Mouse (Mus musculus): ENCODE data around the gene Ifitm3. TPM values are rescaled to one million over a fixed set of nuclear protein-coding genes. Genes with fewer than 3 reads are reported as not detected.

The Ifitm3 gene
- polyA plus RNA-seq, 1 experiment from 2014 or later = 334 TPM

DNA sequence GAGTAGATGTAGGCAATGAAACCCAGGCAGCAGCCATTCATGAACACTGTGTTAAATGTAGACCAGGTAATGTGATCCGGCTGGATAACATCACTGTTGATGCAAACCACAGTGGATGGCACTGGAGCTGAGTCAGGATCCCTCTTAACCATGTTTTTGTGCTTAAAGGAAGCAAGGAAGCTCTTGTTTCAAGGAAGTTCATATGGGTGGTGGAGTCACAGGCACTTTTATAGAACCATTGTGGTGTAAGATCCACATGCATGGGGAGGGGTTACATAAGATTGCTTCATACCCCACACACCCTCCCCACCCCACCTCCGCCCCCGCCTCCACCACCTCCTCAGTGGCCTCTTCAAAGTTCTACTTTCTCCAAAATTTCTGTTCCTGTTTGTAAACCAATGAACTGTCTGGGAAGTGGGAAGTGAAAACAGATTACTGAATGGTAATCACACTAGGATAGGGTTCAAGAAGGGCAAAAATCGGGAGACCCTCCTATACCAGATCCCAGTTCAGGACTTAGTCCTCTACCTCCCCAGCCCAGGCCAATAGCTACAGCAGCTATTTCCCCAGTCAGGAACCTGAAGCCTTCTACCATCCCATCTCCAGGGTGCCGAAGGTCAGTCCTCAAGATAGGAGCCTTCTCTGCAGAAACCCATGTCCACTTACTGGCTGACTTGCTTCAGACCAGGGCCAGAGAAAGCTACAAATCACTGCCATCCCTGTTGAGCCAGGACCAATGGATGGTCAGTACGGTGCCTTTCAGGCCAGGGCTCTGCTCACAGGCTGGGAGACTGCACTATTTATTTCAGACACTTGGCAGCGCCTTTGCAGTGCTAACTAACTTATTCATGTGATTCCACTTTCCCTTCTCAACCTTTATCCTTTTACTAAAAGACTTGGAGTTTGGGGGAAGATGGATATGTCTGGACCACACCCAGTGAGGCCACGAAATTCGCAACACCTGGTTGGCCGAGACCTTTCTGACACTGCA, 6.4 kb upstream of the Ifitm3 start:
- Histone ChIP-seq H3K4me1 (replicated peaks; ENCODE audit: control insufficient read depth, insufficient read depth, low read length) (no peaks in the 10 kb centered on the region), H3K36me3 (ENCODE audit: control insufficient read depth, insufficient read depth) (no peaks in the 10 kb centered on the region), H3K4me3 (ENCODE audit: low read depth, low read length) (no peak overlapping the region), H3K27ac (ENCODE audit: low read depth, low read length) (no peak overlapping the region), H3K9me3 (ENCODE audit: control insufficient read depth) (no peaks in the 10 kb centered on the region), H3K4me2 (replicated peaks; ENCODE audit: low read depth) (no peak overlapping the region), H3K27me3 (replicated peaks; ENCODE audit: control insufficient read depth, insufficient read depth, low read length) (no peaks in the 10 kb centered on the region), H3K9ac (ENCODE audit: low read depth, low read length) (no peak overlapping the region)
- ATAC-seq = no peak
- WGBS = 80% methylated on average over 10 of the region's 10 CpGs
- TF ChIP-seq CTCF (IDR thresholded peaks at IDR 0.05; ENCODE audit: low read depth) = peak; percentile 35; the same call in 1 of the 2 replicates

DNA sequence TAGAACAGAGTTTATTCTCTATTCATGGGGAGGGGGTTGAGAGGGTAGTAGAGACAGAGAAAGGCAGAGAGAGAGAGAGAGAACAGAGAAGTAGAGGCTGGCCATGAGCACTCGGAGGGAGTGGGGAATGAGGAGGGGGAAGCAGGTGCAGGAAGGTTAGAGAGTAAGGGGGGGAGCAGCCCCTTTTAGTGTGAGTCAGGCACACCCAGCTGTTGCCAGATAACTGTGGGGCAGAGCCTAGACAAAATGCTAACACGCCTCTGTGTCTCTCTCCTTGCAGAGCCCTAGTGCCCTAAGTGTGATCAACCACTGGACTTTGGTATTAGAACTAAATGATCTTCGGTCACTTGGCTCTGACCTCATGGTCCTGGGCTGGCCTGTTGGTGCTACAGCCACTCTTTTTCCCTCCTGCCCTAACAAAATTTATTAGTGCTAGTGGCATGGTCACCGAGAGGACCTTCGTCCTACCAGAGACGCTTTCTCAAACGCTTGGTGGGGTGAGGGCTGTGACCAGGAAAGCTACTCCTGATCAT, 734 bp upstream of the Ifitm3 start:
- no peaks in the 10 kb centered on the region for H3K27me3 ChIP-seq (replicated peaks; ENCODE audit: control insufficient read depth, insufficient read depth, low read length)
- H3K4me2 ChIP-seq (replicated peaks; ENCODE audit: low read depth) = no peak overlapping the region
- H3K9me3 ChIP-seq (ENCODE audit: control insufficient read depth) = no peaks in the 10 kb centered on the region
- H3K27ac ChIP-seq (ENCODE audit: low read depth, low read length) = peak overlapping the region; percentile 77; the same call in 1 of the 2 replicates
- H3K4me3 ChIP-seq (ENCODE audit: low read depth, low read length) = no peak overlapping the region
- 0 out of 2 replicates have a peak, but pooled peaks cover 5% of the 10 kb centered on the region for H3K4me1 ChIP-seq (replicated peaks; ENCODE audit: control insufficient read depth, insufficient read depth, low read length)
- H3K36me3 ChIP-seq (ENCODE audit: control insufficient read depth, insufficient read depth) = no peaks in the 10 kb centered on the region
- WGBS = 82% methylated on average over 7 of the region's 7 CpGs
- TF ChIP-seq CTCF (IDR thresholded peaks at IDR 0.05; ENCODE audit: low read depth) = no peak
- ATAC-seq = no peak
- H3K9ac ChIP-seq (ENCODE audit: low read depth, low read length) = no peak overlapping the region

- Histone ChIP-seq H3K9ac (ENCODE audit: low read depth, low read length) (peak overlapping the region; percentile 34; the same call in 1 of the 2 replicates), H3K9me3 (ENCODE audit: control insufficient read depth) (no peaks in the 10 kb centered on the region), H3K4me3 (ENCODE audit: low read depth, low read length) (peak overlapping the region; percentile 46), H3K4me1 (replicated peaks; ENCODE audit: control insufficient read depth, insufficient read depth, low read length) (0 out of 2 replicates have a peak, but pooled peaks cover 5% of the 10 kb centered on the region), H3K27ac (ENCODE audit: low read depth, low read length) (peak overlapping the region; percentile 77; the same call in 1 of the 2 replicates), H3K27me3 (replicated peaks; ENCODE audit: control insufficient read depth, insufficient read depth, low read length) (no peaks in the 10 kb centered on the region), H3K4me2 (replicated peaks; ENCODE audit: low read depth) (peak overlapping the region; percentile 58), H3K36me3 (ENCODE audit: control insufficient read depth, insufficient read depth) (no peaks in the 10 kb centered on the region)
- no peak for TF ChIP-seq CTCF (IDR thresholded peaks at IDR 0.05; ENCODE audit: low read depth)
- ATAC-seq = no peak
- WGBS = 63% methylated on average over 9 of the region's 9 CpGs
Measured at GRCm38 (mm10) chr7:141009665-141010064, 905 bp downstream of the Ifitm3 start.

GRCm38 (mm10) chr7:141008938-141009660, 1.5 kb downstream of the Ifitm3 start:
- Histone ChIP-seq H3K9me3 (ENCODE audit: control insufficient read depth) (no peaks in the 10 kb centered on the region), H3K27me3 (replicated peaks; ENCODE audit: control insufficient read depth, insufficient read depth, low read length) (no peaks in the 10 kb centered on the region), H3K4me3 (ENCODE audit: low read depth, low read length) (peak overlapping the region; percentile 46), H3K9ac (ENCODE audit: low read depth, low read length) (peak overlapping the region; percentile 34; the same call in 1 of the 2 replicates), H3K36me3 (ENCODE audit: control insufficient read depth, insufficient read depth) (no peaks in the 10 kb centered on the region), H3K4me2 (replicated peaks; ENCODE audit: low read depth) (peak overlapping the region; percentile 58), H3K4me1 (replicated peaks; ENCODE audit: control insufficient read depth, insufficient read depth, low read length) (0 out of 2 replicates have a peak, but pooled peaks cover 5% of the 10 kb centered on the region), H3K27ac (ENCODE audit: low read depth, low read length) (peak overlapping the region; percentile 50)
- peak; percentile 80 for ATAC-seq
- WGBS = 6% methylated on average over 20 of the region's 20 CpGs
- TF ChIP-seq CTCF (IDR thresholded peaks at IDR 0.05; ENCODE audit: low read depth) = peak; percentile 95

DNA sequence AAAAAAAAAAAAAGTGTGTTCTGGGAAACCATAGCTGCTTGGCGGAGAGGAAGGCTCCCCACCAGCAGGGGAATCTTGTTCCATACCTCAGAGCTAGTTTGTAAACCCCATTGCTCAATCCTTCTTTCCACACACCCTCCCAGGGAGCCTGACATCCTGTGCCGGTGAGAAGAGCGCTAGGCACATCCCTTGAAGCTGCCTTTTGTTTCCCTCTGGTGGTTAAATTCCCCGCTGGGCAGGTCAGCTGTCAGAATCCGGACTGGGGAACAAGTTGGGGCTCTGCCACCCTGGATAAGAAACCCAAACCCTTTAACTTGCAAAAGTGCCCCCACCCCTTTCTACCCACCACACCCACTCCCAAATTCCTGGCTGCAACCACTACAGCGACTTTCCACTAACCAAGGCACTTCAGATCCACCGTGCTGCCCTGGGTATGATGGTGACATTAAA, 2.2 kb downstream of the Ifitm3 start:
- H3K4me2 ChIP-seq (replicated peaks; ENCODE audit: low read depth) = peak overlapping the region; percentile 58
- peak overlapping the region; percentile 31; the same call in 1 of the 2 replicates for H3K9ac ChIP-seq (ENCODE audit: low read depth, low read length)
- peak; percentile 68 for TF ChIP-seq CTCF (IDR thresholded peaks at IDR 0.05; ENCODE audit: low read depth)
- H3K36me3 ChIP-seq (ENCODE audit: control insufficient read depth, insufficient read depth) = no peaks in the 10 kb centered on the region
- no peaks in the 10 kb centered on the region for H3K9me3 ChIP-seq (ENCODE audit: control insufficient read depth)
- no peaks in the 10 kb centered on the region for H3K27me3 ChIP-seq (replicated peaks; ENCODE audit: control insufficient read depth, insufficient read depth, low read length)
- H3K4me1 ChIP-seq (replicated peaks; ENCODE audit: control insufficient read depth, insufficient read depth, low read length) = 0 out of 2 replicates have a peak, but pooled peaks cover 5% of the 10 kb centered on the region
- ATAC-seq = 0 out of 2 replicates have a peak, but pooled peaks have one; percentile 16
- 25% methylated on average over 7 of the region's 7 CpGs for WGBS
- H3K27ac ChIP-seq (ENCODE audit: low read depth, low read length) = peak overlapping the region; percentile 28
- peak overlapping the region; percentile 11; the same call in 1 of the 2 replicates for H3K4me3 ChIP-seq (ENCODE audit: low read depth, low read length)
